Mouse (Mus musculus): Measurements from ENCODE around the gene Abcf2.

DNA sequence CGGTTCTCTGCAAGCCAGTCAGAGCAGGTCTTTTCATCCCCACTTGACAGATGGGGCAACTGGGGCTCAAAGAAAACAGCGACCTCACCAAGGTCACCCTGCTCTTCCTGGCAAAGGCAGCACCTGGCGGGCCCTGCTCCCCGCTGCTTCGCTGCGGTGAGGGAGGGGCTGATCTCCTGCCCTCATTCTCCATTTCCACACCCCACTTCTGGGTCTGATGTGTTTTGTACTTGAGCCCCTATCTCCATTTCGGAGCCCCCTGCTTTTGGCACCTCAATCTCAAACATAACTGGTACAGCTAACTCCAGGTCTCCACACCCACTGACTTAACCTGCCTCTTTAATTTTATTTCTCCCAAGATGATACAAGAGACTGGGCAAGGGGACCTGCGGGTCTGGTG is 21.9 kb upstream of the Abcf2 start:
- TF ChIP-seq CTCF (IDR thresholded peaks at IDR 0.05; ENCODE audit: extremely low read depth, insufficient read depth, low read length) (no peak), POLR2A (IDR thresholded peaks at IDR 0.05; ENCODE audit: extremely low read depth, insufficient read depth, low read length) (no peak)

Measured in cortical plate, adult 2 months (tissue).